Mouse (Mus musculus) duodenum, adult 2 months (tissue): ENCODE measurements around the gene Npas1. TPM values are rescaled to one million over a fixed set of nuclear protein-coding genes. Genes with fewer than 3 reads are reported as not detected.

Experiments used
- polyA plus RNA-seq: library from polyadenylated mRNA; depleted of rRNA; stranded (reverse); fragments of >200 nt; gene quantifications from 2 replicates; pipeline ENCODE4 v1.2.3, GENCODE M21; 2012; ENCODE audit warnings: low replicate concordance; rRNA removed

Npas1 gene
- polyA plus RNA-seq = 0.11 TPM in 1 of 2 replicates, not detected in the other

GRCm38 (mm10) chr7:16477628-16478027 is at the start of gene Npas1:
Gene Npas1, minus strand, starts transcription at chr7:16477728.

GRCm38 (mm10) chr7:16452587-16453073 is 24.9 kb downstream of the Npas1 start, which contains the start of gene Tmem160:
Gene Tmem160, plus strand, starts transcription at chr7:16452779.

Other genes with a start within 250 kb of the Npas1 start
- gene C5ar2, start 233.6 kb downstream of the Npas1 start, polyA plus RNA-seq = 0.22 and 0.33 TPM in 2 replicates
- 3.1 and 3.9 TPM in 2 replicates for gene C5ar1, start 218.2 kb downstream of the Npas1 start, polyA plus RNA-seq
- 123 and 203 TPM in 2 replicates for gene Inafm1, start 204.1 kb downstream of the Npas1 start, polyA plus RNA-seq
- gene Ccdc9, start 190.9 kb downstream of the Npas1 start, polyA plus RNA-seq = 17.7 and 25.4 TPM in 2 replicates
- 26.1 and 54.3 TPM in 2 replicates for gene Bbc3, start 169.3 kb downstream of the Npas1 start, polyA plus RNA-seq
- gene Sae1, start 89.9 kb downstream of the Npas1 start, polyA plus RNA-seq = 9.4 and 12.3 TPM in 2 replicates
- gene Zc3h4, start 76.8 kb downstream of the Npas1 start, polyA plus RNA-seq = 39.5 and 41.1 TPM in 2 replicates
- gene Tmem160, start 24.9 kb downstream of the Npas1 start, polyA plus RNA-seq = 271 and 522 TPM in 2 replicates
- 4.5 and 5.6 TPM in 2 replicates for gene Arhgap35, start 137.3 kb upstream of the Npas1 start, polyA plus RNA-seq
- not detected in 2 replicates for gene Ceacam15, start 198.0 kb upstream of the Npas1 start, polyA plus RNA-seq
- not detected in 2 replicates for gene Ceacam9, start 244.2 kb upstream of the Npas1 start, polyA plus RNA-seq